Mouse (Mus musculus): ENCODE measurements around the gene March1. TPM values are rescaled to one million over a fixed set of nuclear protein-coding genes. Genes with fewer than 3 reads are reported as not detected.
"Not testable (repeated sequence)": the region's sequence is repeated elsewhere in the genome, so short reads cannot be mapped to it uniquely, and the experiment has no call there.

March1 gene
- total RNA-seq, 2 experiments from 2014 or later = 41.8 to 41.9 TPM

GRCm38 (mm10) chr8:66406596-66407361, 789.1 kb downstream of the March1 start:
- no peak for DNase-seq (ENCODE audit: low spot score in 2 of 2)

GRCm38 (mm10) chr8:66410080-66410615, 792.4 kb downstream of the March1 start:
- DNase-seq (ENCODE audit: low spot score in 2 of 2) = no peak

GRCm38 (mm10) chr8:66413101-66413500, 795.4 kb downstream of the March1 start:
- DNase-seq (ENCODE audit: low spot score in 2 of 2) = no peak

- DNase-seq (ENCODE audit: low spot score in 2 of 2) = no peak
Observed at GRCm38 (mm10) chr8:66415234-66415633, 797.5 kb downstream of the March1 start.

DNA sequence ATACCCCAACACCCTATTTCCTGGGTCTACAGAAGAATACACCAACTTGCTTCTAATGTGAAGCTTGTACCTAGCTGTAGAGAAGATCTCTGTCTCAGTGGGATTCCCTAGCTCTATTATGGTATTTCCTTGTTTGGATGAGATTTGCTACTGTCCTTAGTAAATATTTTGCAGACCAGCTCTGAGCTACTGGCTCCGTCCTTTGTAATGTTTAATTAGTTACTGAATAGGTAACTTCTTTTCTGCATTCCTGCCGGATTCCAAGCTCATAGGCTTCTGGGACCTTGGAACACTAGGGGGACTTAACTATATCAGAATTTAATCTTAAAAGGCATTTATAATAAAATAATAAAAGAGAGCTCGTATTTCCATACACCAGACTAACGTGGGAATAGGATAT, 799.9 kb downstream of the March1 start:
- DNase-seq (ENCODE audit: low spot score in 2 of 2) = not testable (repeated sequence)

- DNase-seq (ENCODE audit: low spot score in 2 of 2) = no peak
Observed at GRCm38 (mm10) chr8:66430639-66431038, 812.9 kb downstream of the March1 start.

- DNase-seq (ENCODE audit: low spot score in 2 of 2) = no peak
Observed at GRCm38 (mm10) chr8:66433577-66433976, 815.9 kb downstream of the March1 start.

- DNase-seq (ENCODE audit: low spot score in 2 of 2) = no peak
Observed at GRCm38 (mm10) chr8:66436804-66437203, 819.1 kb downstream of the March1 start.

- DNase-seq (ENCODE audit: low spot score in 2 of 2) = no peak
Observed at GRCm38 (mm10) chr8:66437929-66438328, 820.2 kb downstream of the March1 start.

GRCm38 (mm10) chr8:66438468-66438867, 820.8 kb downstream of the March1 start:
- DNase-seq (ENCODE audit: low spot score in 2 of 2) = no peak

DNA sequence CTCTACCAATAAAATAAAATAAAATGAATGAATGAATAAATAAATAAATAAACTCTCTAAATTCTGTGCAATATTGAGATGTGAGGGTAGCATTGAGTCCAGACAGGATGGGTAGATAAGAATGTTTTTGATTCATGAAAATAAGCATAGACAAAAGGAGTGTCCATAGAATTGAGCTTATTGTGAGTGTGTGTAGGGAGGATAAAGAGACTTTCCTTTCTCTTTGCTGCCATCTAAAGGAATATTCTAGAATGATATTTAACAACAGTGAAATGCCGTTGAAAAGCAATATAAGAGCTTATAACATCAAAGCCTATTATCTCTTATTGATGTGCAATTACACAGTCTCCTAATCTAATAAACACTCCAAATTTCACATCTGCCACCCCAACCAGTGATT, 823.4 kb downstream of the March1 start:
- peak in 1 of 2 experiments; percentile 16 for DNase-seq (ENCODE audit: low spot score in 2 of 2)

GRCm38 (mm10) chr8:66442778-66443177, 825.1 kb downstream of the March1 start:
- DNase-seq (ENCODE audit: low spot score in 2 of 2) = peak in 1 of 2 experiments; percentile 69

DNA sequence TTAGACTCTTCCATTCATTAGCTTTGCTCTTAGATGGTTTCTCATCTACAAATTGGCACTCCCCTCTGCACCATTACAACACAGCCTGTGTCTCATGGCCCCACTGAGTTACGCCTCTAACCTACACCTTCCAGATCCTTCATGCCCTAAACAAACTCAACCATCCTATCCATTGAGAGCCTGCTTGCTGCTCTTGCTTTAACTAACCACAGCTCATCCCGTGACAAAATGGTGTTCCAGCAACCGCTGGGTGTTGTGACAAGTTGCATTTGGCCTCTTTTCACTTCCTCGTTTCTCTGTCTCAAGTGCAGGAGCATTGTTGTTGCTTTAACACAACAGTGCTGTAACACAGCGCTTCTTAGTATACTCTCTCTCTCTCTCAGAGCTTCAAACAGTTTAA, 826.4 kb downstream of the March1 start:
- DNase-seq (ENCODE audit: low spot score in 2 of 2) = no peak

DNA sequence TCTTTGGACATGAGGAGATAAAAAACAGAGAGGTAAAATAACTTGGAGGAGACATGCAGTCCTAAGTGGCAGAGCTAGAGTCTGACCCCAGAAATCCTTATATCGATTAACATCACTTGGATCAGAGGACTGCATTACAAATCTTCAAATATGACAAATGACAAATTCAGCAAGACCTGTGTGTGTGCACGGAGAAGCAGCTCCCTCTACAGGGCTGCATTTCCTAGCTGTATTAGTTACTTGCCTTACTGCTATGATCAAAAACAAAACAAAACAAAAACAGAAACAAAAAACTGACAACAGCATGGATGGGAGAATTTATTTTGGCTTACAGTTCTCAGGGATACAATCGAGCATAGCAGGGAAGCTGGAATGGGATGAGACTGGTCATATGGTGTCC, 827.7 kb downstream of the March1 start:
- DNase-seq (ENCODE audit: low spot score in 2 of 2) = no peak

- DNase-seq (ENCODE audit: low spot score in 2 of 2) = peak; percentile 17 to 78
Observed at GRCm38 (mm10) chr8:66450691-66451090, 833.0 kb downstream of the March1 start.

GRCm38 (mm10) chr8:66457057-66457456, 839.4 kb downstream of the March1 start:
- DNase-seq (ENCODE audit: low spot score in 2 of 2) = no peak

DNA sequence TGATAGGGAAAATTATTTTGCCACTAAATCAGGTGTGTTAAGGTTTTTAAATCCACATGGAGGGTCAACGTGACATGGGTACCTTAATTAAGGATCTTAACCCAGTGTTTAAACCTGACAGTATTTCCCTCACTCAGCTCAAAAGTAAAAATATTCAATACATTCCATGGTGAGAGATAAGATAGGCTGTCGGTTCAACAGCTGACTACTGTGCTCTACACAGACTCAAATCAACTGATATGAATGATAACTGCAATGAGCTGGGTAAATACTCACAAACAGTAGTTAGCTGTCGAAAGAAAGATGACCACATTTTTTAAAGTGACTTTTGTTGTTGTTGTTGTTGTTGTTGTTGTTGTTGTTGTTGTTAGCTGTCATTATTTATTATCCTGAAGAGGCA, 852.1 kb downstream of the March1 start:
- no peak for DNase-seq (ENCODE audit: low spot score in 2 of 2)

- DNase-seq (ENCODE audit: low spot score in 2 of 2) = no peak
Observed at GRCm38 (mm10) chr8:66476880-66477279, 859.2 kb downstream of the March1 start.

- peak; percentile 78 to 89 for DNase-seq (ENCODE audit: low spot score in 2 of 2)
Observed at GRCm38 (mm10) chr8:66486084-66486763, 868.5 kb downstream of the March1 start, which contains the start of gene Tma16. Tma16 (minus strand) TSS chr8:66486530.

DNA sequence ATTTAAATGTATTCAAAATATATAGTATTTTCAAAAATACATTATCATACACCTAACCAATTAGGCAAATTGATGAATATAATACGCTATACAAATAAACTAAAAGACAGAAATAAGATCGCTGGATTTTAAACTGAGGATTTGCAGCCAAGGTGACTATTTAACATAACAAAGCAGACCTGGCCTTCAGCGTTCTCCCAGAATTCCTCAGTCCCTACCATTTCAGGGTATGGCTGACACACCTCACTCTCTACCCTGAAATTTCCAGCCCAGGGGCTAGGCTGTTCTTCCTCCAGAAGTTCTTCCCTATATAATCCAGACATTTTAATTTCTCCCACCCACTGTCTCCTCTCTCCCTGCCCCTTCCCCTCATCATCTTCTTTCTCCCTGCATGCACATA, 870.9 kb downstream of the March1 start:
- no peak for DNase-seq (ENCODE audit: low spot score in 2 of 2)

DNA sequence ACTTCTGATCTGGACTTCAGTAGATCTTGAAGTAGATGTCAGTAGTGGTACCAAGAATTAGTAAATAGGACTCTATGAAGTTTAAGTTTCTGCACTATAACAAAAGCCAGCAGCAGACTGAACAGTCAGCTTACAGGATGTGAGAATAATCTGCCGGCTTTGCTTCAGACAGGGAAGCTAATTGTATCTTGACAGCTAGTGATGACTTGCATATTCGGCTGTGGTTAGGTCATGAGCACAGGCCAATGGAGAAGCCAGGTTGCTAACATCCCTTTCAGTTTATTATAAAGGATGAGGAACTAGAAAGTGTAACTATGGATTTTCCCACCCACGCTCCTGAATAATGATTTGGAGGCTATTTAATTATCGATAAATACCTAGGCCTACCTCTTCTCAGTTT, 872.9 kb downstream of the March1 start:
- no peak for DNase-seq (ENCODE audit: low spot score in 2 of 2)

DNA sequence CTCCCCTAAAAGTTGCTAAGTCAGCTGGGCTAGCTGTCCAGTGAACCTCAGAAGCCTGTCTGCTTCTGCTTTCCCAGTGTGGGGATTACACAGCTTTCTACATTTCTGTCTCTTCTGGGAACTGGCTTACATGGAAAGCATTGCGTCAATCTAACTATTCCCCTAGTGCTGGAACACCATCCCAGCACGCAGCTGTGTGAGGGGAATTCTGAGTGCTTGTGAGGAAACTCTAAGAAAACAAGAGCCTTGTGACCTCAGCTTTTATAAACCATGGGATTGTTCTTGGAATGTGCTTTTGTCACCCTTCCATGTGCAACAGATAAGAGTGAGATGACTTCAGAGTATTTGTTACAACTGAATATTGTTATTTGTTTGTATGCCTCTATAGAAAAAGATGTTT, 876.8 kb downstream of the March1 start:
- no peak for DNase-seq (ENCODE audit: low spot score in 2 of 2)
